Mouse (Mus musculus): Measurements from ENCODE around the gene Wfdc21.

DNA sequence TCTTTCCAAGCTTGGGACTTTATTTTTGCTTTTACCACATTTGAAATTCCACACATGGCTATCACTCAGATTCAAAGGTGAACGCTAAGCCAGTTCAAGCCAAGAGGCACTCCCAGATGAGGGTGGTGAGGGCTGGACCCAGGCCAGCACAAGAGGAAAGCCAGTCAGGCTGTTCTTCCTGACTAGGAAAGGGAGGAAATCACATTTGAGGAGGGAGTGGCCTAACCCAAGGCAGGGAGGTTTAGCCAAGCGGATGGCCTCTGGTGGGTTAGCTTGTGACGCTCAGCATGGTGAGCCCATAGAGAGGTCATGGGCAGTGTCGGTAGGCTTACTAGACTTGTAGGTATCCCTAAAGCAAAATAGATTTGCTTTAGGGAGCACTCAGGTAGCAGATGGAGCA is 40.1 kb downstream of the Wfdc21 start:
- TF ChIP-seq GATA2 (IDR thresholded peaks at IDR 0.05; ENCODE audit: borderline replicate concordance, low read depth, low read length) (no peak), TAL1 (conservative IDR thresholded peaks at IDR 0.05; ENCODE audit: low read depth, low read length) (no peak)
